Mouse (Mus musculus): ENCODE measurements around the gene Il1a.

GRCm38 (mm10) chr2:129297589-129297982 is 12.2 kb downstream of the Il1a start:
- TF ChIP-seq CTCF (IDR thresholded peaks at IDR 0.05; ENCODE audit: low read depth, low read length), result no peak
- no peak for TF ChIP-seq POLR2A (IDR thresholded peaks at IDR 0.05; ENCODE audit: extremely low read depth, insufficient read depth, low read length)
